Mouse (Mus musculus): ENCODE data around the gene Myb.

DNA sequence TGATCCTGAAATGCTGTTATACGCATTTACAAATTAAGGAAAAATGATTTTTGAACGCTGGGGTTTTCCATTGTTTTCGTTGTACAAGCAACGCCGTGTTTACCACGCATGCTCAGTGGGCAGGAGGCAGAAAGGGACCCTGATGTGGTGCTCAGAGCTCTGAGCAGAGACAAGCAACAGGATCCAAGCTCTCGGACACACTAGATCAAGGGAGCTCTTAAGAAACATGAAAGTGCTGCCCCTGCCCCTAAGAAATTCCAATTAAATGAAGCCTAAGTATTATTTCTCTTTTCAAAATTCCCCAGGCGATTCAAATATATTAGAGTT is 28.5 kb upstream of the Myb start:
- TF ChIP-seq EP300 (IDR thresholded peaks at IDR 0.05; ENCODE audit: low read depth) (no peak), CTCF (IDR thresholded peaks at IDR 0.05; ENCODE audit: low read depth) (no peak)
